Mouse (Mus musculus): ENCODE data around the gene Limk2. TPM values are rescaled to one million over a fixed set of nuclear protein-coding genes. Genes with fewer than 3 reads are reported as not detected.
A peak's percentile ranks its signal among the peaks of the same experiment; 100 is the strongest.

Gene Limk2
- polyA plus RNA-seq, 1 experiment from 2014 or later, result 68.8 TPM

GRCm38 (mm10) chr11:3335651-3336216, 73.3 kb downstream of the Limk2 start:
- peak overlapping the region; percentile 84; the same call in 1 of the 2 replicates for H3K27ac ChIP-seq
- peaks cover 3% of the 10 kb centered on the region; the same call in 1 of the 2 replicates for H3K36me3 ChIP-seq
- no peaks in the 10 kb centered on the region for H3K27me3 ChIP-seq (ENCODE audit: insufficient read depth, poor library complexity, severe bottlenecking)
- 29% methylated on average over 11 of the region's 11 CpGs for WGBS
- H3K4me3 ChIP-seq, result no peak overlapping the region
- H3K4me1 ChIP-seq, result peaks cover 58% of the 10 kb centered on the region
- H3K9me3 ChIP-seq, result no peaks in the 10 kb centered on the region
- no peak for DNase-seq (ENCODE audit: low spot score)

DNA sequence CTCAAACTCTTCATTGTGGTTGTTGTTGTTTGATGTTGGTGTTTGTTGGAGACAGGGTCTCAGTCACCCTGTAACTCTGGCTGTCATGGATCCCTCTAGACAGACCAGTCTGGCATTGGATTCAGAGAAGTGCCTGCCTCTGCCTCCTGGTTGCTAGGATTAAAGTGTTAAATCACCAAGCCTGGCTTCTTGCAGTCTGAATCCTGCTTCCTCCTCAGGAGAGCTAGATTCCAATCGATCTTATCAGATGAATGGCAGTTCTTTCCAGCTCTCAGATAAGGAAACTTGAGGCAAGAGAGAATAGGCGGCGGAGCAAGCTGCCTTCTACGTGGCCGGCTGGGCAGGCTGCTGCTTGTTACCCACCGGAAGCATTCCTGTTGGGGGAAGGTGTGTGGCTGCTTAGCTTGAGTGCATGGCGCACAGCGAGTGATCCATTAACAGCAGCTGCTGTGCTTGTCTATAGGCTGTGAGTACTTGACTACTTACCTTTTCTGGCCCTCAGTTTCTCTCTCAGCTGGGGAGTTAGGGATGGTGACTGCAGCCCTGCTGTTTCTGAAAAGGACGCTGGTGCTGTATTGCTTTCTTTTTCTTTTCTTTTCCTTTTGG, 74.2 kb downstream of the Limk2 start:
- Histone ChIP-seq H3K27me3 (ENCODE audit: insufficient read depth, poor library complexity, severe bottlenecking) (no peaks in the 10 kb centered on the region), H3K4me3 (no peak overlapping the region), H3K27ac (no peak overlapping the region), H3K36me3 (peaks cover 3% of the 10 kb centered on the region; the same call in 1 of the 2 replicates), H3K4me1 (peaks cover 64% of the 10 kb centered on the region), H3K9me3 (no peaks in the 10 kb centered on the region)
- 20% methylated on average over 9 of the region's 9 CpGs for WGBS
- DNase-seq (ENCODE audit: low spot score), result no peak

DNA sequence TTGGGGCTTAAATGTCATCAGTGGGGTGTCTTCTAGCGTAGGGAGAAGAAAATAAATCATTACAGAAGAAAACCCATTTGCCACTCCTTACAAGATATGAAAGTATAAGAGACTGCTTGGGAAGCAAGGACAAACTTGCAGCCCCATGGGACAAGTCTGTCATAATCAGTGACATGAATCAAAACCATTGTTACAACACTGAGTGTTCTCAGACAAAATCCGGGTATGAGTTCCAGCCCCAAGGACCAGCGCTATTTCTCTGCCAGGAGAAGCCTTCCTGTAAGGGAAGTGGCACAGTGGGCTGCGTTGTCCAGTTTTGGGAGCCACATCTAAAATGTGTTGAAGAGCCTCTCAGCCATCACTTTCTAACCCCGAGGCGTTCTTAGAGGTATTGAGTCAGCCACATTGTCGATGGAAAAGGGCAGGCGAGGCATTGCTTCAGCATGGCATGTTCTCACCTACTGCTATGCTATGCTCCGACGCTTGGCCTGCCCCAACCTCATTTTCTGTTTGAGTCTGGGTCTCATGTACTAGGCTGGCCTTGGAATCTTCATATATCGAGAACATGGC, 74.8 kb downstream of the Limk2 start:
- peaks cover 3% of the 10 kb centered on the region; the same call in 1 of the 2 replicates for H3K36me3 ChIP-seq
- no peak overlapping the region for H3K27ac ChIP-seq
- DNase-seq (ENCODE audit: low spot score), result no peak
- H3K4me3 ChIP-seq, result no peak overlapping the region
- no peaks in the 10 kb centered on the region for H3K27me3 ChIP-seq (ENCODE audit: insufficient read depth, poor library complexity, severe bottlenecking)
- WGBS, result 79% methylated on average over 11 of the region's 11 CpGs
- H3K9me3 ChIP-seq, result no peaks in the 10 kb centered on the region
- H3K4me1 ChIP-seq, result peaks cover 68% of the 10 kb centered on the region

DNA sequence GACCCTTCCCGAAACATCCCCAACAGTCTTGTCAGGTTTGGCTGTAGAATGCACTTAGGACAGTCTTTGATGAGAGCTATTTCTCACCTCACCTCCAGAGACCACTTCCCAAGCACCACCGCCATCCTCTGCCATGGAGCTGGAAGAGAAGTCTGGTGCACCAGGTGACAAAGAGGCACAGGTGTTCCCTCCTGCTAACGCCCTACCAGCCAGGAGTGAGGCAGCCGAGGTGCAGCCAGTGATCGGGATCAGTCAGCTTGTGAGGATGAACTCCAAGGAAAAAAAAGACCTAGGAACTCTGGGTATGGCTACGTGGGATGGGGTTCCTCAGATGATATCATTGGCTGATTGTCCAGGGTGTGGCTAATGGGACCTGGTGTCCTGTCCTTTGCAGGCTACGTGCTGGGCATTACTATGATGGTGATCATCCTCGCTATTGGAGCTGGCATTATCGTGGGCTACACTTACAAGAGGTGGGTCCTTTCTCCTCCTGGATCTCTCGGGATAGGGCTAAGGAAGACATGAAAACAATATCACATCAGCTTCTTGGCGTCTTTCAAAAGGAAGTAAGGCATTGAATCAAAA, 75.8 kb downstream of the Limk2 start:
- Histone ChIP-seq H3K4me1 (peaks cover 72% of the 10 kb centered on the region), H3K4me3 (no peak overlapping the region), H3K9me3 (no peaks in the 10 kb centered on the region), H3K36me3 (peaks cover 3% of the 10 kb centered on the region; the same call in 1 of the 2 replicates), H3K27ac (no peak overlapping the region), H3K27me3 (ENCODE audit: insufficient read depth, poor library complexity, severe bottlenecking) (no peaks in the 10 kb centered on the region)
- no peak for DNase-seq (ENCODE audit: low spot score)
- WGBS, result 81% methylated on average over 11 of the region's 11 CpGs

DNA sequence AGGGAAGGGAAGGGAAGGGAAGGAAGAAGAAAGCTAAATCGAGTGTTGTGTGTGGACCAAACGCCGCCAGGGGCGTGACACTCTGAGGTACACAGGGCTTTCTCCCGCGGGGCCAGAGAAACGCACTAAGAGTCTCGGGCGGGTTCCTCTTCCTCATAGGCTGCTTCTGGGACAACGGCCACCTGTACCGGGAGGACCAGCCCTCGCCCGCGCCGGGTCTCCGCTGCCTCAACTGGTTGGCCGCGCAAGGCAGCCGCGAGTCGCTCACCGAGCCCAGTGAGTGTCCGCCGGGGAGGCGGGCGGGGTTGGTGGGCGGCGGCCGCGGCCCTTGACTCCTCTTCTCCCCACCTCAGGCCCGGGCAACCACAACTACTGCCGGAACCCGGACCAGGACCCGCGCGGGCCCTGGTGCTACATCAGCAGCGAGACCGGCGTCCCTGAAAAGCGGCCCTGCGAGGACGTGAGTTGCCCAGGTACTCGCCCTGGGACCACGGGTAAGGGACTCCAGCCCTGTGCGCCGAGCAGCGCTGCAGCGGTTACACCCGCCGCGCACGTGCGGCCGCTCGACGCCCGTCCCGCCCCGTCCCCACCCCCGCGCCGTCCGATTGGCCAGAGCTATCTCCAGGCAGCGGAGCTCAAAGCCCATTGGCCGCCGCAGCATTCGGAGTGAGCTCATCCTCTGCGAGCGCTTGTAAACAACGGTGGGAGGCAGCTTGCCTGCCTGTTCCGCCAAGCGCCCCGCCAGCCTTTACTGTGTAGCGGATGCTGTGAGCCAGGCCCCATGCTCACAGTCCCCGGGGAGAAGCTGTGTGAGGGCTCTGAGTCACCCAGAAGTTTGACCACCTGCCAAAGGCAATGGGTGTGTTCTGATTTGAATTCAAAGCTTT, 77.0 kb downstream of the Limk2 start:
- Histone ChIP-seq H3K4me1 (peaks cover 61% of the 10 kb centered on the region), H3K27me3 (ENCODE audit: insufficient read depth, poor library complexity, severe bottlenecking) (no peaks in the 10 kb centered on the region), H3K27ac (peak overlapping the region; percentile 88), H3K4me3 (peak overlapping the region; percentile 65), H3K9me3 (no peaks in the 10 kb centered on the region), H3K36me3 (peaks cover 3% of the 10 kb centered on the region; the same call in 1 of the 2 replicates)
- WGBS, result under 1% methylated on average over 74 of the region's 75 CpGs
- peak; percentile 97 for DNase-seq (ENCODE audit: low spot score)

DNA sequence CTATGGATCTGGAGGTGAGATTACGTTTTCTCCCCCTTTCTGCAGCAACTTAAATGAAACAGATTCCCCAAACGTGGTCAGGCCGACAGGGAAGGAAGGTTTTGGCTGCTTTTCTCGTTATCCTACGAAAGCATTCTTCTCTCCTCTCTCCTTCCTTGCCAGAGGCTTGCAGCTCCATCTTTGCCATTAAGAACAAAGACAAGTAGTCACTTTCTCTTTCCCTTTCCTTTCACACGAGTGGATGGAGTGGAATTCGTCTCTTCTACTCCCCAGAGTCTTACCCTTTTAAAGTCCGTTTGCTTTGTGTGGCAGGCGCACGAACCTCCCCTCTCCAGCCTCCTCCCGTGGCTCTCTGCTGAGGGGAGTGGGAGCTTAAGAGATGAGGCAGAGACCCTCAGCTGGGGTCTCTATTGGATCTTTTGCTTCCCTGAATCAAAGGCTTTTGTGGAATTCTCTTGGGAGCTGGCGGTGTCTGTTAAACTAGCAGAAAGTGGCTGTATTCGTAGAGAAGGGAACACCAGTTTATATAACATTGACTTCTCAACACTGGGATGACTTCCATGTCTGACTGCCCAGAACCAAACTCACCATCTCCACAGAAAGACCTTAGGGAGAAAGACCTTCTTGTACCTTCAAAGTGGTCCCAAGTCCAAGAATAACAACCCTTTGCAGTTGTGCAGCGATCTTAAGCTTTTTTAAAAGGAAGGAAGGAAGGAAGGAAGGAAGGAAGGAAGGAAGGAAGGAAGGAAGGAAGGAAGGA, 77.8 kb downstream of the Limk2 start:
- Histone ChIP-seq H3K27ac (peak overlapping the region; percentile 88), H3K4me1 (peaks cover 54% of the 10 kb centered on the region), H3K27me3 (ENCODE audit: insufficient read depth, poor library complexity, severe bottlenecking) (no peaks in the 10 kb centered on the region), H3K9me3 (no peaks in the 10 kb centered on the region), H3K4me3 (peak overlapping the region; percentile 65), H3K36me3 (peaks cover 3% of the 10 kb centered on the region; the same call in 1 of the 2 replicates)
- WGBS, result 5% methylated on average over 14 of the region's 14 CpGs
- DNase-seq (ENCODE audit: low spot score), result no peak

- peak; percentile 88 for DNase-seq (ENCODE audit: low spot score)
- Histone ChIP-seq H3K36me3 (peaks cover 3% of the 10 kb centered on the region; the same call in 1 of the 2 replicates), H3K27ac (peak overlapping the region; percentile 88), H3K4me1 (peaks cover 48% of the 10 kb centered on the region), H3K4me3 (peak overlapping the region; percentile 65), H3K9me3 (no peaks in the 10 kb centered on the region), H3K27me3 (ENCODE audit: insufficient read depth, poor library complexity, severe bottlenecking) (no peaks in the 10 kb centered on the region)
- WGBS, result 2% methylated on average over 9 of the region's 9 CpGs
Measured at GRCm38 (mm10) chr11:3330566-3330965, 78.4 kb downstream of the Limk2 start.

DNA sequence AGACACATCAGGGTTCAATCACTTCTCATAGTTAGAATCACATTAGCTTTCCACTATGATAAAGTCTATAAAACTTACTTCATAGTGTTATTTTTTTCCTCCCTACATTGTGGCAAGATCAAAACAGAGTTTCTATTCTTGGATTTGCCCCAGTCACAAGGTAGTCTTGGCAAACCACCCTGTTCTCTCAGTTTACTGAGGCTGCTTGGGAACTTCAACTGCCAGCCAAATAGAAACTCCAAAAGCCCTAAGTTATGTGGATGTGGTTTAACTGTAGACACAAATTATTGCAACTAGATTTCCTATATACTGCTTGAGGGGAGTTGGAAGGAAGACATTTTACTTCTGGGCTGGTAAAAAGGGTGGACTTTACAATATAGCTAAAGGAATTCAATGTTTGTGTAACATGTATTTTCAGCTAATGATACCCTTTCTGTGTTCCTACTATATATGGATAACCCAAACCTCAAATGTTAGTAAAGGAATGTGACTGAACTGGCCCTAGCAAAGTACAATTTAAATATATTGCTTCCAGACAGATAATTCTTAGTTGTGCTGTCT, 79.0 kb downstream of the Limk2 start, which contains the start of gene Pik3ip1:
Gene Pik3ip1, plus strand, starts transcription at position 511 of the 561 bp plus-strand sequence.
- no peaks in the 10 kb centered on the region for H3K9me3 ChIP-seq
- peak within 1 kb of the TSS; percentile 65 for H3K4me3 ChIP-seq
- H3K4me1 ChIP-seq, result peaks cover 42% of the 10 kb centered on the region
- no peaks in the 10 kb centered on the region for H3K27me3 ChIP-seq (ENCODE audit: insufficient read depth, poor library complexity, severe bottlenecking)
- peak within 1 kb of the TSS; percentile 88 for H3K27ac ChIP-seq
- DNase-seq (ENCODE audit: low spot score), result no peak
- peaks cover 3% of the 10 kb centered on the region; the same call in 1 of the 2 replicates for H3K36me3 ChIP-seq

DNA sequence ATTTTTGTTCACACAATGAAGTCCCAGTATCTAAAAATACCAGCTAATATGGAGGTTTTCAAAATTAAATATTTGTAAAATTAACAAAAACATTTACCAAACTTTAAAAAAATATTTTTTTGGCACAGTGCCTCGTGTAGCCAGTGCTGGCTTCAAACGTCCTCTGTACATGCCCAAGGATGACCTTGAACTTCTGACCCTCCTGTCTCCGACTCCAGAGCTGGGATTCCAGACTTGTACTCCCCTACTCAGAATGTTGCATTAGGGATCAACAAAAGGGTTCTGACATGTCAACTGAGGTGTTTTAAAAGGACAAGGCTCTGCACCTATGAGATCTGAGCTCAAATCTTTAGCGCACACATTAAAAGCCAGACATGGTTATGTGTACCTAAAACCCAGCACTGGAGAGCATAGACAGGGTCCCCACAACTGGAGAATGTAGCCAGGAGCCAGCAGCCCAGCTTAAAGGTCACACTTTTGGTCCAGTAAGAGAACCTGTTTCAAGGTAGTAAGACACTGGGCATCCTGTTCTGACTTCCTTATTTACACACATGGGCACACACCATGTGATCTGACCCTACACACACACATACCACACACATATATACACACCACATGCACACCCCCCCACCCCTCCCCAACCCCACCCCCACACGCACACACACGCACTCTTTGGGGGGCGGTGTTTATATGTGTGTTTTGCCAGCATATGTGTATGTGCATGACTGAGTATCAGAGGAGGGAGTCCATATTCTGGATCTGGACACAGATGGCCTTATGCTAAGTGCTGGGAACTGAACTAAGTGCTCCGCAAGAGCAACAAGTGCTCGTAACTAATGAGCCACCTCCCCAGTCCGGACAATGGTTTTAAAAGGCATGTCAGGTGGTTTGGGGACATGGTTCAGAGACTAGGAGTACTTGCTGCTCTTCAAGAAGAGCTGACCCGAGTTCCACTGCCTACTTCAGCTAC, 79.9 kb downstream of the Limk2 start:
- H3K27me3 ChIP-seq (ENCODE audit: insufficient read depth, poor library complexity, severe bottlenecking), result no peaks in the 10 kb centered on the region
- peaks cover 34% of the 10 kb centered on the region for H3K4me1 ChIP-seq
- no peak overlapping the region for H3K4me3 ChIP-seq
- no peak for DNase-seq (ENCODE audit: low spot score)
- H3K9me3 ChIP-seq, result no peaks in the 10 kb centered on the region
- H3K27ac ChIP-seq, result no peak overlapping the region
- no peaks in the 10 kb centered on the region; the same call in 1 of the 2 replicates for H3K36me3 ChIP-seq
- 75% methylated on average over 11 of the region's 11 CpGs for WGBS

- Histone ChIP-seq H3K27ac (no peak overlapping the region), H3K9me3 (no peaks in the 10 kb centered on the region), H3K4me3 (no peak overlapping the region), H3K27me3 (ENCODE audit: insufficient read depth, poor library complexity, severe bottlenecking) (no peaks in the 10 kb centered on the region), H3K36me3 (no peaks in the 10 kb centered on the region; the same call in 1 of the 2 replicates), H3K4me1 (peaks cover 34% of the 10 kb centered on the region)
- no peak for DNase-seq (ENCODE audit: low spot score)
- WGBS, result 77% methylated on average over 5 of the region's 5 CpGs
Measured at GRCm38 (mm10) chr11:3328271-3328670, 80.7 kb downstream of the Limk2 start.

DNA sequence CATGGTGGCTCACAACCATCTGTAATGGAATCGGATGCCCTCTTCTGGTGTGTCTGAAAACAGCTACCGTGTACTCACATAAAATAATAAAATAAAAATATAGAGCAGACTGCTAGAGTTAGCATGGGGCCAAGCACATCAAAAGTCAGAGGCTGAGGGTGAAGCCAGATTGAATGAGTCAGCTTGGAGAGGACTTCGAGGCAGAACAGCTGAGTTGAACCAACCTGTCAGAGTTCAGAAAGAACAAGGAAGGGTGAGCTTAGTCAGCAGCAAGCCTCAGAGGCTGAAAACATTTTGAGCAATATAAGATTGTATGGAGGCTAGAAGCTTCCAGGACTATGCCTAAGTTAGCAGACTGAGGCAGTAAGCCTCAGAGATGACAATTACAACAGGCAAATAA, 90.7 kb downstream of the Limk2 start:
- Histone ChIP-seq H3K27me3 (ENCODE audit: insufficient read depth, poor library complexity, severe bottlenecking) (no peaks in the 10 kb centered on the region), H3K36me3 (0 out of 2 replicates have a peak, but pooled peaks cover 3% of the 10 kb centered on the region), H3K4me3 (no peak overlapping the region), H3K27ac (no peak overlapping the region), H3K4me1 (no peaks in the 10 kb centered on the region), H3K9me3 (no peaks in the 10 kb centered on the region)
- WGBS, result 88% methylated on average over 3 of the region's 3 CpGs
- DNase-seq (ENCODE audit: low spot score), result no peak
